Comparison of ENCODE assay signal across 19 mouse cellular contexts in the genomic region with DNA sequence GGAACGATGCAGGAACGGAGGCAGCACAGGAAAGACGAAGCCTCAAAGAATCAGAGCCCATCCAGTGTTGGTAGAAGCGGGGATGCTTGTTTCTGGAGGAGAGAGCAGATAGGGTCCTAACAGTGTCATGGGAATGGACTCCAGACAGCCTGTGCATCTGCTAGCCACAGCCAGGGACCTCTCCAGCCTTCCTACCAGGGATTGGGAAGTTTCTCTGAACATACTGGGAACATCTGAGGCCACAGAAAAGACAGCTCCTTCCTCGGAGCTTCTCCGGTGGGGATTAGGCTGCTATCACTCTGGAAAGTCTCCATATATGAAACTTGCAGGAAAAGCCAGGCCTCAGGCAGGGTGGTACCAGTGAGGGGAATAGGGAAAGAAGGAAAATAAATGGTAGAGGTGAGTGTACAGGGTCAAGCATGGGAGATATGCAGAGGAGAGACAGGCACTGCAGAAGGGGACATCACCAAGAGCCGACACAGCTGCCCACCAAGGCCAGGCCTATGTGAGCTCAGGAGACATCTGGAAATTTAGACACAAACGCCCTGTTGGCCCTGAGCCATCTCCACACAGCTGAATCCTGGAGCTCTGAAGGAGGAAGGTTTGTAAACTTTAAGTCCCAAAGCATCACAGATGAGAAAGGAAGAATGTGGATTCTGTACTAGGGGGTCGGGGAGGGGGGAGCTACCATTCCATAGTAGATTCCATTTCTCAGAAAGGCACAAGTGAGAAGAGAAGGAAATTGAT.
DNase-seq lines count a peak whose midpoint lies in the region; ATAC-seq and TF ChIP-seq lines count a peak whose summit lies in the region.
"Had no signal": no experiment of that assay in that cellular context is flagged by ENCODE, and none has a peak within 500 bp of the region (broad histone marks: within the 10 kb centered on the region; RNA-seq: fewer than 3 reads in every experiment).

No protein-coding gene starts in this region.

- no peaks in the 10 kb centered on the region for H3K36me3 ChIP-seq in intestine, embryonic 14.5 days (ENCODE audit: control insufficient read depth, insufficient read depth, low read length)
- no peaks in the 10 kb centered on the region for H3K36me3 ChIP-seq in intestine, postnatal 0 days (ENCODE audit: control insufficient read depth, insufficient read depth)
- no peaks in the 10 kb centered on the region for H3K36me3 ChIP-seq in stomach, embryonic 15.5 days
- H3K36me3 ChIP-seq in hindbrain, embryonic 10.5 days, result no peaks in the 10 kb centered on the region
- H3K36me3 ChIP-seq in forebrain, embryonic 15.5 days, result no peaks in the 10 kb centered on the region
- H3K36me3 ChIP-seq: midbrain, embryonic 15.5 days had no signal

- no peak for ATAC-seq in intestine, embryonic 14.5 days (replicated peaks; ENCODE audit: low FRiP score, low TSS enrichment, low read depth)
- ATAC-seq in intestine, postnatal 0 days, result no peak
- ATAC-seq in stomach, embryonic 15.5 days (ENCODE audit: insufficient read depth, low FRiP score, low read depth), result no peak
- no peak for ATAC-seq in forebrain, embryonic 15.5 days (replicated peaks)
- ATAC-seq: activated CD4-positive, CD25-positive, alpha-beta regulatory T cell, adult 4 months; midbrain, embryonic 15.5 days had no signal

- no peak overlapping the region for H3K9ac ChIP-seq in intestine, embryonic 14.5 days (ENCODE audit: low read length)
- H3K9ac ChIP-seq in intestine, postnatal 0 days (ENCODE audit: low read depth, low read length), result no peak overlapping the region
- H3K9ac ChIP-seq in stomach, embryonic 15.5 days, result no peak overlapping the region
- no peak overlapping the region for H3K9ac ChIP-seq in forebrain, embryonic 15.5 days (replicated peaks)
- H3K9ac ChIP-seq: hindbrain, embryonic 14.5 days; midbrain, embryonic 15.5 days had no signal

- no peak for TF ChIP-seq CTCF in intestine, postnatal 0 days (IDR thresholded peaks at IDR 0.05; ENCODE audit: low read depth)

- H3K27me3 ChIP-seq in intestine, embryonic 14.5 days (replicated peaks; ENCODE audit: control insufficient read depth, insufficient read depth, low read length), result no peaks in the 10 kb centered on the region
- no peaks in the 10 kb centered on the region for H3K27me3 ChIP-seq in intestine, postnatal 0 days (replicated peaks; ENCODE audit: control insufficient read depth, insufficient read depth, low read length)
- no peaks in the 10 kb centered on the region for H3K27me3 ChIP-seq in stomach, embryonic 15.5 days (replicated peaks)
- peaks cover 63% of the 10 kb centered on the region for H3K27me3 ChIP-seq in hindbrain, embryonic 10.5 days (ENCODE audit: insufficient read depth, poor library complexity, severe bottlenecking)
- 0 out of 2 replicates have a peak, but pooled peaks cover 7% of the 10 kb centered on the region for H3K27me3 ChIP-seq in forebrain, embryonic 15.5 days

- H3K4me1 ChIP-seq in intestine, embryonic 14.5 days (replicated peaks; ENCODE audit: control insufficient read depth, insufficient read depth, low read length), result peaks cover 39% of the 10 kb centered on the region
- peaks cover 10% of the 10 kb centered on the region for H3K4me1 ChIP-seq in intestine, postnatal 0 days (replicated peaks; ENCODE audit: control insufficient read depth, insufficient read depth, low read length)
- H3K4me1 ChIP-seq in stomach, embryonic 15.5 days, result peaks cover 20% of the 10 kb centered on the region
- H3K4me1 ChIP-seq in hindbrain, embryonic 10.5 days (replicated peaks), result peaks cover 60% of the 10 kb centered on the region
- H3K4me1 ChIP-seq in forebrain, embryonic 15.5 days, result peaks cover 18% of the 10 kb centered on the region

- H3K9me3 ChIP-seq in intestine, embryonic 14.5 days (ENCODE audit: control insufficient read depth, low read length), result no peaks in the 10 kb centered on the region
- H3K9me3 ChIP-seq in intestine, postnatal 0 days (ENCODE audit: control insufficient read depth), result no peaks in the 10 kb centered on the region
- H3K9me3 ChIP-seq in stomach, embryonic 15.5 days, result no peaks in the 10 kb centered on the region
- H3K9me3 ChIP-seq in hindbrain, embryonic 10.5 days, result no peaks in the 10 kb centered on the region
- no peaks in the 10 kb centered on the region for H3K9me3 ChIP-seq in forebrain, embryonic 15.5 days
- H3K9me3 ChIP-seq: midbrain, embryonic 15.5 days had no signal

- H3K4me2 ChIP-seq in intestine, embryonic 14.5 days (ENCODE audit: low read length), result no peak overlapping the region
- no peak overlapping the region for H3K4me2 ChIP-seq in intestine, postnatal 0 days (replicated peaks; ENCODE audit: low read depth)
- no peak overlapping the region for H3K4me2 ChIP-seq in stomach, embryonic 15.5 days
- no peak overlapping the region for H3K4me2 ChIP-seq in forebrain, embryonic 15.5 days (replicated peaks)
- H3K4me2 ChIP-seq: hindbrain, embryonic 14.5 days; midbrain, embryonic 15.5 days had no signal

- DNase-seq in intestine, embryonic 14.5 days (ENCODE audit: low spot score), result peak; percentile 82
- DNase-seq in NIH3T3 (ENCODE audit: low read depth), result peak; percentile 62
- DNase-seq in gastrocnemius, postnatal 4 days (ENCODE audit: low spot score in 2 of 2), result peak; percentile 52 to 71
- no peak for DNase-seq in hindbrain, embryonic 10.5 days (ENCODE audit: low spot score)
- DNase-seq: adrenal gland, postnatal 25 days; cerebellum, adult 8-10 months; kidney, adult 8-10 months; liver; lung, adult 18-20 months; thymus, adult 18-20 months had no signal

- H3K27ac ChIP-seq in intestine, embryonic 14.5 days (ENCODE audit: low read depth), result peak overlapping the region; percentile 82
- H3K27ac ChIP-seq in intestine, postnatal 0 days (ENCODE audit: low read depth, low read length), result no peak overlapping the region
- H3K27ac ChIP-seq in stomach, embryonic 15.5 days, result peak overlapping the region; percentile 42
- H3K27ac ChIP-seq in hindbrain, embryonic 10.5 days, result no peak overlapping the region
- H3K27ac ChIP-seq in forebrain, embryonic 15.5 days (replicated peaks), result no peak overlapping the region
- H3K27ac ChIP-seq: hindbrain, embryonic 14.5 days; left cerebral cortex, adult 2 months; macrophage; midbrain, embryonic 15.5 days had no signal

- no peak overlapping the region for H3K4me3 ChIP-seq in intestine, embryonic 14.5 days (ENCODE audit: low read depth, low read length)
- H3K4me3 ChIP-seq in intestine, postnatal 0 days (ENCODE audit: low read depth, low read length), result no peak overlapping the region
- no peak overlapping the region for H3K4me3 ChIP-seq in stomach, embryonic 15.5 days (replicated peaks)
- no peak overlapping the region for H3K4me3 ChIP-seq in hindbrain, embryonic 10.5 days
- H3K4me3 ChIP-seq in forebrain, embryonic 15.5 days, result no peak overlapping the region
- H3K4me3 ChIP-seq: erythroblast, embryonic 14.5 days; left cerebral cortex, adult 2 months; midbrain, embryonic 15.5 days had no signal

- 57% methylated on average over 9 of the region's 9 CpGs for WGBS in intestine, embryonic 14.5 days
- WGBS in intestine, postnatal 0 days, result 70% methylated on average over 9 of the region's 9 CpGs
- WGBS in stomach, embryonic 15.5 days, result 59% methylated on average over 9 of the region's 9 CpGs
- WGBS in hindbrain, embryonic 10.5 days, result 85% methylated on average over 9 of the region's 9 CpGs
- WGBS in forebrain, embryonic 15.5 days, result 80% methylated on average over 9 of the region's 9 CpGs

Comparison
In these comparisons a context has a peak if more than half of its experiments do, and no peak if none do; other contexts are left out.
1. H3K27ac ChIP-seq: peak in intestine, embryonic 14.5 days (single experiment) and stomach, embryonic 15.5 days (single experiment); none in intestine, postnatal 0 days (single experiment), hindbrain, embryonic 10.5 days (single experiment) and forebrain, embryonic 15.5 days (single experiment).